Mouse (Mus musculus) megakaryocyte, adult 5-6 weeks (primary cell): ENCODE results near the gene Sdhc. TPM values are rescaled to one million over a fixed set of nuclear protein-coding genes. Genes with fewer than 3 reads are reported as not detected.
"Not testable (repeated sequence)": the region's sequence is repeated elsewhere in the genome, so short reads cannot be mapped to it uniquely, and the experiment has no call there.

Experiments
- ATAC-seq: 2 replicates; pipeline ENCODE4 v1.8.0; 2016; ENCODE audit warnings: mild to moderate bottlenecking, inconsistent platforms; ENCODE audit not compliant: poor library complexity, severe bottlenecking
- total RNA-seq, 2 experiments: library from RNA; stranded (forward) in 1 of 2; stranded (reverse) in 1 of 2; fragments of 153-499, 151-499 nt in 1 of 2; fragments of 221-1000, 200-1000 nt in 1 of 2; gene quantifications; 2 replicates each; pipeline versions ENCODE4 v1.2.3 to v1.2.4; 2015 to 2017

Gene Sdhc
- total RNA-seq, 2 experiments from 2014 or later: 43.0 to 130 TPM

DNA sequence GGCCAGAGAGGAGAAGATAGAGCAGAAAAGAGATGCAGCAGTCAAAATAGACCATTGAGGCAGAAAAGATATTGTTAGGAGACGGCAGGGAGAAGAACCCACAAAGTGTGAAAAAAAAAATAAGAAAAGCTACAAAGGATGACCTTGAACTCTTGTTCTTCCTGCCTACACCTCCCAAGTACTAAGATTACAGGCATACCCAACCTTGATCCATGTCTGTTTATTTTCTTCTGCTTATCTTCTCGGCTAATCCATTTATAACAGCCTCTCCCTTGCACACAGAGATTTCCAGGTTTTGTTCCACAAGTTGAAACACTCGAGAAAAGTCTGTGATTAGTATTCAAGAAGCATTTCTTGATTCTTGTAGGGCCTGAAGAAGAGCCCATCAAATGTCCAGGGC is 19.5 kb upstream of the Sdhc start:
- ATAC-seq: no peak

DNA sequence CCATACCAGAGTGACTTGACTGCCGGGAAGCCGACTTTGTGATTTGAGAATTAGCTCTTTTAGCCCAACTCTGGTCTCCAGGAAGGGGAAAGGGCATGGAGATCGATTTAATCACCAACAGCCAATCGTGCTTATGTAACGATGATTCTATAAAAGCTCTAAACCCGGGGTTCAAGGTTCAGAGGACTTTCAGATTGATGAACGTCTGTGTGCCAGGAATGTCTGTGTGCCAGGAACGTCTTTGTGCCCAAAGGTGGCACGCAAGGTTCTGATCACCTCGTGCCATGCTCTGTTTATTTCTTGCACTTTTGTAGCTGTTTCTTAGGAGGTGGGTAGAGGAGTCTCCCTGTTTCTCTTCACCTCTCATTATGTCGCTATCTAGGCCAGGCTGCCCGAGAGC is 18.5 kb upstream of the Sdhc start:
- no peak for ATAC-seq

DNA sequence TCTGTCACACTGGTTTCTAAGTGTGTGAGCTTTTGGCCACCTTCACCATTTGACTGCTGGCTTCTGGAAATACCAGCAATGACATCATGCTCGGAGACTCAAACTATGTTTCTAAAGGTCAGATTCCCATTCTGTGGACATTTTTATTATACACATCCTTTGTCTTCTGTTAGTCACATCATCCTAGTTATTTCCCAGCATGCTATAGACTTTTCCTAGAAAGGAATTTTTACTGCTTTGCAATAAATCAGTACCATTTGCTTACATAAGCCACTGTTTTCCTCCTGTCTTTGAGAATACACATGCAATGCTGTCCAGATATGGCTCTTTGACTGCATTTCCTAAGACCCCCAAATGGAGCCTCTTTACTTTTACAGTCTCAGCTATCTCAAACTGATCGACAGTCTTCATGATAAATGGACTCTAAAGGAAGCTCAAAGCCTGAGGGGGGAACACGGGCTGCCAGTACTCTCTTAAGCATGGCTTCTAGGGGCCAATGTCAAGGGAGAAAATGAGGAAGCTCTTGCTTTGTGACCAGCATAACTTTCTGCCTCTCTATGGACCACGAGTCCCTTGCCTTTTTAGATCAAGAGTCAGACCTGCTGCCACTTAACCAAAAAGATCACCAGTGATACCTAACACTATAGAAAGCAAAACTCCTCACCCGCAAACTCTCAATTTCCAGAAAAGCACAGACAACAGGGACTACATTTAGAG is 15.4 kb upstream of the Sdhc start:
- no peak for ATAC-seq

DNA sequence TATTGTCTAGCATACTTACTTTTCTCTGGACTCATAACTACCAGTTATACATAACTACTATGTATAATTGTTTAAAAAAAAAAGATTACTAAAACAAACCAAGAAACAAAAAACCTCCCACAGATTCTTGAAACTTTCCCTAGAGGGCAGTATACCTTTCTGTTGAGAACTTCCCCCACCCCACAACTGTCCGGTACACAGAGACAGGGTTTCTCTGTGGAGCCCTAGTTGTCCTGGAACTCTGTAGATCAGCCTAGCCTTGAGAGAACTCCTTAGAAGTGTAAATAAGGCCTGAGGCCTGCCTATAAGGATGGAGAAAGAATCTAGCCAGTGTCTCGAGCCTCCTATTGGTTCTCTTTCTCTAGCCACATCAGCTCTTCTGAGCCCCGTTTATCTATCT is 13.9 kb upstream of the Sdhc start:
- 0 out of 2 replicates have a peak, but pooled peaks have one; percentile 39 for ATAC-seq

DNA sequence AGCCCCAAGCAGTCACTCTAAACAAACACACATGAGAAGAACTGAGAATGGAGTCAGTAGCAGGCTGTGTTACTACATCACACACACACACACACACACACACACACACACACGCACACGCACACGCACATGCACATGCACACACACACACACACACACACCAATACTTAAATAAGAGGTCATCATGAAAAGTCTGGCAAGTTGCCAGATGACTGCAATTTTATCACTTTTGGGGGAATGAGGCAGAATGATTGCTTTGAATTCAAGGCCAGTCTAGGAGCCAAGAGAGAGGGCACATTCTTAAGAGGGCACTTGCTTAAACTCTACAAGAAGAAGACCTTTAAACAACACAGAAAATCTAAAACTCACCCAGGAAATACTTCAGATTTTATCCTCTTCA is 12.1 kb upstream of the Sdhc start:
- ATAC-seq: no peak

DNA sequence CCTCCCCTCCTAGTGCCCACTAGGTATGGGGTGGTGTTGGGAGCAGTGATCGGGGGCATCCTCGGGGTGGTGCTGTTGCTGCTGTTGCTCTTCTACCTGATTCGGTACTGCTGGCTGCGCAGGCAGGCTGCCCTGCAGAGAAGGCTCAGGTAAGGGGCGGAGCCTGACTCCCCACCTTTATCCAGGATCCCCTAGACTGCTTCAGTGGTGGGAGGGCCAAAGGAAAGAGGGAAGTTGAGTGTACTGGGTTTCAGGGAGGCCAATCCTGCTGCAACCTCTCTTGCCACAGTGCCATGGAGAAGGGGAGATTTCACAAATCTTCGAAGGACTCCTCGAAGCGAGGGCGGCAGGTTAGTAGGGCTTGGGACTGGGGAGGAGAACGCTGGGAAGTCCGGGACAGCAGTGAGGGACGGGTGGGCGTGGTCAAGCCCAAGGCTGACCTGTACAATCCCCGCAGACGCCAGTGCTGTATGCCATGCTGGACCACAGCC is 9.1 kb upstream of the Sdhc start:
- ATAC-seq: peak; percentile 70

DNA sequence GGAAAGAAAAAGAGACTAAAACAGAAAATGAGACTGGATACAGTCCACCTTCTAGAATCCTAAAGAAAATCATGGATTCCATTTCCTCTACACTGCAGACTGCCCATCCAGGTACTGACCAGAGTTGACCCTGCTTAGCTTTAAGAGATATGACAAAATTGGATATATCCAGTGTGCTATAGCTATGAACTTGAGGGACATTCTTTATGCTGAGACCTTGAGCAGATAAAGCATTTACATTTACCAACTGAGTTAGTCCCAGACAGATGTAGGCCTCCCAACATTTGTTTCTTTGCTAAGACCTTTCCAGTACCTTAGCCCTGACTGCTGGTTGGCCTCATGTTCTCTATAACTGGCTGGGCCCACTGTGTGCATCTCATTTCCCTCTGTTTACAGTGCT is 7.6 kb upstream of the Sdhc start:
- ATAC-seq: no peak

DNA sequence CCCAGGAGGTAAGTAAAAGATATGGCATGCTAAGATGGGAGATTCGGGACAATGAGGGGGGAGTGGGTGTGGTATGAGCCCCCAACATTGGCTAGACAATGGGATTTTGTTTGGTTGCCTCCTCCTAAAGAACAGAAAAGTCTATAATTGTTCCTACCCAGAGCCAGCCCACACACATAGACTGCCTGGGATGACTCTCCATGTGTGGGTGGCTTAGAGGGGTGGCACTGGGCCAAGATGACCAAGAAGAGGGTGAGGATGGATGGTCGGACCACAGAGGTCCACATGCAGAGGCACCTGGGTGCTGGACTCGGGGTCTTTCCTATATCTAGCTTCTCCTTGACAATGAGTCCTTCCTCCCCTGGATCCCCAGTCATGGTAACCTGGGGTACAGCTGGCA is 6.2 kb upstream of the Sdhc start:
- ATAC-seq: no peak

DNA sequence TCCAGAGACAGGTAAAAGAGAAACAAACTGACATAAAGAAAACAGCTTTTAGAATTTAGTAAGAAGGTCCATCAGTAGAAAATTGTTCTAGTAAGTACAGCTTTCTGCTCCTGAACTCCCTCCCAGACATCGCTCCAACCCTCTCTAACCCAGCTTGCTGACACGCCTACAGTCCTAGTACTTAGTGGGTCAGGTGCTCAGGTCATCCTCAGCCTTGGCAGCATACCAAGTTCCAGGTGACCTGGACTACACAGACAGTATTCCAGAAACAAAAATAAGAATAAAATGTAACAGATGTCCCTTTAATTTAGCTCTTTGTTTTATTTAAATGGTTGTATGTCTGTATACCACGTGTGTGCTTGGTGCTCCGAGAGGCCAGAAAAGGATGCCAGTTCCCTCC is 1.6 kb upstream of the Sdhc start:
- ATAC-seq: no peak

DNA sequence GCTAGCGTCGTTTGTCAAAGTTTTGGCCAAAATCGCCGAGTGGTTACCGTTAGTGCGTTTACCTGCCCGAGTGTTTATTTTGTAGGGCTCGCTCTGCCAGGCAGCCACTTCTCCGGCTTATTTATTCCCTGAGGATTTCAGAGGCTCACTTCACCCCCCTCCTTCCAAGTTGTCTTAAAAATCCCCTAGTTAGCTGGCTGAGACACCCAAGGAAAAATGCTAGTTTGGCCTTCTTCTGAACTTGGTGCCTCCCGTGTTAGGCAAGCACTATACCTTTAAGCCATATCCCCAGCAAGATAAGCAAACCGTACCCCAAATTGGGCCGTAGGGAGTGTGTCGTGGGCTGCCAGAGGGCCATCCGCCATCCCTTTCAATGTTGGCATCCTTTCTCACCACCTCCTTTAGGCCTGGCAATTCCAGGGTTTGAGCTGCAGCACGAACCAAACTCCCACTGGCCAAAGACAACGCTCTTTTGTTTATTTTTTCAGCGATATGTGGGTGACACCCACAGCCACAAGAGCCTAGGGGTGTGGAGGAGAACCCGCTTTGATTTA is 512 bp upstream of the Sdhc start:
- peak; percentile 9; the same call in 1 of the 2 replicates for ATAC-seq

DNA sequence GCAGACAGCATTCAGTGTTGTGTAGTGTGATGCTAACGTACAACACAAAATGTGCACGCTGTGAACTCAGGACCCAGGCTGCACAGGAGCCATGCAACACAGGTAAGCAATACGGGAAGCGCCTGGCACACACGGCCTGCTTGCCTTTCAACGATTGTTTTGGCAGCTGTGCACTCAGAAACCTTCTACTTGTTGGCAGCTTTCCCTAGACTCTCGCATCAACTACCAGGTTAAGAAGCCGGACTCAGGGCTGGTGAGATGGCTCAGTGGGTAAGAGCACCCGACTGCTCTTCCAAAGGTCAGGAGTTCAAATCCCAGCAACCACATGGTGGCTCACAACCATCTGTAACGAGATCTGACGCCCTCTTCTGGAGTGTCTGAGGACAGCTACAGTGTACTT is 7.4 kb downstream of the Sdhc start:
- ATAC-seq: not testable (repeated sequence)

DNA sequence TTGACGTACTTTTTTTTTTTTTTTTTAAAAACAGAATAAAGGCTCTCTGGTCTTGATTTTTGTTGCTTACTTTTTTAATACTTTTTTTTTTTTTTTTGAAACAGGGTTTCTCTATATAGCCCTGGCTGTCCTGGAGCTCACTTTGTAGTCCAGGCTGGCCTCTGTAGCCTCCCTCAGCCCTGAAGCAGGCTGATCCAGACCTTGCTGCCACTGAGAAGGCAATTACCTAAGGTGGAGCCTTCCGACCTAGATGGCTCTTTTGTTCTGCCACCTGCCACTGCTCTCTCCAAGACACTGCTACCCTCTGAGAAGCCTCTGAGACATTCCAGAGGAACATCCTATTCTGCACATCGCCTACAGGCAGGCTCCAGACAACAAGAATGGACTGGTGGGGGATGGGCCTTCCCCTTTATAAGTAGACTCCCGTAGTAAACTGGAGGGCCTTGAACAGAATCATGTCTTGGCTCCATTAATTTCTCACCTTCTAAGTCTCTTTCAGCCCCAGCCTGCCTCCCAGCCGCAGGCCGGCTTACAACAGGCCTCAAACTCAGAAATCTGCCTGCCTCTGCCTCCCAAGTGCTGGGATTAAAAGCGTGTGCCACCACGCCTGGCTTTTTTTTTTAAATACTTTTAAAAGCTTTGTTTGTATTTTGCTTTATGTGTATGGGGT is 12.8 kb downstream of the Sdhc start:
- ATAC-seq: not testable (repeated sequence)

DNA sequence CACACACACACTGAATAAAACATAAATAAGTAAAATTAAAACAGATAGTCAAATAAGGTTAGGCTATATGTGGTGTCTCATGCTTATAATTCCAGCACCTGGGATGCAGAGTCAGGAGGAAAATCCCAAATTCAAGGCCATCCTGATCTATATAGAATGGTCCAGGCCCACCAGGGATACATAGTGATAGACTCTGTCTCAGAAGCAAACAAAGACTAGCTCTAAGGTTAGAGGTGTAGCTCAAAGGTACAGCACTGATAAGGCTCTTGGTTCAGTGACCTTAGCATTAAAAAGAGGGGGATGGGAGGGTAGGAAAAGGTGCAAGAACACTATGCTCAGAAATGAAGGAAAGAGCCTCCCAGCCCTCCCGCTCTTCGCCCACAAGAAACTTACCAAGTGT is 14.8 kb downstream of the Sdhc start:
- no peak for ATAC-seq

DNA sequence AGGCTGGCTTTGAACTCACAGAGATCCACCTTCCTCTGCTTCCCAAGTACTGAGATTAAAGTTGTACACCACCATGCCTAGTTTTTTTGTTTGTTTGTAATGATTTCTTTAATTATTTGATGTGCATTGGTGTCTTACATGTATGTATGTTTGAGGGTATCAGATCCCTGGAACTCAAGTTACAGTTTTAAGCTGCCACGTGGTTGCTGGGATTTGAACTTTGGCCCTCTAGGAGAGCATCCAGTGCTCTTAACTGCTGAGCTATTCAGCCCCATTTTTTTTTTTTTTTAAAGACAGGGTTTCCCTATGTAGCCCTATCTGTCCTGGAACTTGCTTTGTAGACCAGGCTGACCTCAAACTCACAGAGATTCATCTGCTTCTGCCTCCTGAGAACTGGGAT is 19.4 kb downstream of the Sdhc start:
- ATAC-seq: no peak

DNA sequence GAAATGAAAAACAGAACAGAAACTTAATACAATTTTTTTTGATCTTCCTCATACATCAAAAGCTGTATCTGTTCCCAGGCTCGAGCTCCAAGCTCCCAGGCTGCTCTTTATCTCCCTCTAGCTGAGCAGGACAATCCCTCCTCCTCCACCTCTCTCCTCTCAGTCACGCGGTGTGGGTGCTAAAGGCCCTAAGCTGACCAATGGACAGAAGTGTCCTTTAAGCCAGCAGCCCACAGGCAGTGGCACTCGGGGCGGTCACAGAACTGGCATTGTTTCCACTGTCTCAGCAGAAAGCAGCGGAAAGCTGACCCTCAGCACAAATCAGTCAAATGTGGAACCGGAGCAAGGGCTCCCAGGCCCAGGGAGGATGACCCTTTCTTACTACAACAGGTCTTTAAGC is 21.2 kb downstream of the Sdhc start:
- ATAC-seq: no peak

DNA sequence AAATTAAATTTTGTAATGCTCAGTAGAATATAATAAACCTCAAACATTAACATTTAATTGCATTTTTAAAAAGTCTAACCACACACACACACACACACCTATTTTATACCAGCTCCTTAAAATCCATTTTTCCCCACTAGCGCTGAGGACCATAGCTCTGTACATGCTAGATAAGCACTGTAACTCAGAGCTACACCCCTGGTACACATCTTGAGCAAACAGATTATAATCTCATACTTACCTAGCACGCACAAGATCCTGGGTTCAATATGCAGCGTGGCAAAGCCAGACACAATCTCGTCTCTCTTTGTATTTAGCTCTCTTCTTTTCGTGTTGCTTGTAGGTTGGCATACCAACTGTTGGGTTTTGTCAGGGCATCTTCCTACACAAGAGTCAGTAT is 26.0 kb downstream of the Sdhc start:
- ATAC-seq: no peak

DNA sequence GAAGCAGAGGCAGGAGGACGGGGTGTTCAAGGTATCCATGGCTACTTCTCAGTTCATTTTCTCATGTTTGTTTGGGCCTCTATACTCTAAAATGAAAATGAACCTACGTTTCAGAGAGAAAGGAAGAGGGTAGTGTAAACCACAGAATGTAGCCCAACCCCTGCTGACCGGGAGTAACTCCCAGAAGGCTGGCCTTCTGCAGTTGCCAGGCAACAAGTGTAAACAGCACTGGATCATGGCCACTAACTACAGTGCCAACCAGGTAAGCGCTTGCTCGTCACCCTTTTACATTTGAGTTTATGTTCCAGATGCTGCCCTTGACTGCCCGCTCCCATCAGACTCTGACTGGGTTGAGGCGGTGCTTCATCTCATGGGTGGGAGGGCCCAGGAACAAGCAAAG is 27.5 kb downstream of the Sdhc start:
- peak; percentile 89 for ATAC-seq

DNA sequence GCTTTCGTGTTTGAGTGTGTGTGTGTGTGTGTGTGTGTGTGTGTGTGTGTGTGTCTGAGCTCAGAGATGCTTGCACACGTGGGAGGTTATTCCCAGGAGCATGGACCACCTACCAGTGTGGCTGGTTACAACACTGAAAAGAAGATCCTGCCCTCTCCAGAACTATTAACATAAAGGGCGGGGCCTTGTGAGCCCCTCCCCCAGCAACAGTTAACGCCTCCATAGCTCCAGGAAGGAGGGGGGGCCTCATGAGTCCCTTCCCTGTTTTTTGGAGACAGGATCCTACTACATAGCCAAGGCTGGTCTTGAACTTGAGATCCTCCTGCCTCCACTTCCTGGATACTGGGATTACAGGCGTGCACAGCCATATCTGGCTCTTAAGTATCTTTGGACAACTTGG is 28.6 kb downstream of the Sdhc start:
- no peak for ATAC-seq

DNA sequence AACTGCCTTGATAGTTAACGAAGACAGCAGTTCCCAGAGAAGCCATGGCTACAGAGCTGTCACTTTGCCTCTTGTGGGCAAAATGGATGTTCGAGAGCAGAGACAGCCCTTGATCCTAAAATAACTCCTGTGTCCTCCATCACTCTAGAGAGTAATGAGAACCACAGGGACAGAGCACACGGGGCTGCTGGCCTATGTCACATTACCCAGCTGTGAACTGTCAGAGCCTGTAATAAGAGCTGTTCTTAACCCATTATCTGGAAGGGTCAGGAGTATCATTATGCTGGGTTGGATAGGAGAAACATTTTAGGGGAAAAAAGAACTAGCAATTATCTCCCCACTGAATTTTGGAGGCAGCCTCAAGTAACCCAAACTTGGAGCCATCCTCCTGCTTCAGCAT is 29.5 kb downstream of the Sdhc start:
- no peak for ATAC-seq

DNA sequence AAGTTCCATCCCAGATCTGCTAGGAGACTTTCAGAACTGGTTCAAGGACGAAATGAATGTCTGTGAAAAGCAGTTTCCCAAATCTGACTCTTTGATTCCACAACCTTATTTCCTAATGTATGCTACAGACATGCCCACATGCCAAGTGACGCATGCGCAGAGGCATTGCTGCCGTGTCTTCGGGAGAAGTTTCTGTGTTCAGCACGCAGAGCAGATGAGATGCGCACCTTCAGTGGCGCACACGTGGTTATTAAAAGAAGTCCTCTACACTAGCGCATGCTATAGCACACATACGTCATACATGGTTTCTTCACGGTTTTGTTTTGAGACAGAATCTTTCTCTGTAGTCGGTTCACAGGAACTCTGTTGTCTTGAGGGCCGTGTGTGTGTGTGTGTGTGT is 31.0 kb downstream of the Sdhc start:
- no peak for ATAC-seq

DNA sequence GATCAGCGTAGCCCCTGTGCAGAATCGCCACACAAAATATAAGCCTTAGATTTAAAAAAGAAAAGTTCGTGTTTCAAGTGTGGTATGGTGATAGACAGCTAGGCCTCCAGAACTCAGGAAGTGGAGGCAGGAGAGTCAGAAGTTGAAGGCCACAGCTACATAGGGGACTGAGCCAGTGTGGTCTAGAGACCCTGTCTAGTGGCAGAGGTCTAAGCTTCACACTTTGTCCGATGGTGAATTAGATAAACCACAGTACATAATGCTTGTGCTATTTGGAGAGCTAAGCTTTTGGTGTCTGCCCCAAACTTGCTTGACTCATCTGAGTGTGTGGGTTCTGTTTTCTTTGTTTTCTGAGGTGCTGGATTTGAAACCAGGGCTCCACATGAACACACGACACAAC is 31.4 kb downstream of the Sdhc start:
- ATAC-seq: no peak

DNA sequence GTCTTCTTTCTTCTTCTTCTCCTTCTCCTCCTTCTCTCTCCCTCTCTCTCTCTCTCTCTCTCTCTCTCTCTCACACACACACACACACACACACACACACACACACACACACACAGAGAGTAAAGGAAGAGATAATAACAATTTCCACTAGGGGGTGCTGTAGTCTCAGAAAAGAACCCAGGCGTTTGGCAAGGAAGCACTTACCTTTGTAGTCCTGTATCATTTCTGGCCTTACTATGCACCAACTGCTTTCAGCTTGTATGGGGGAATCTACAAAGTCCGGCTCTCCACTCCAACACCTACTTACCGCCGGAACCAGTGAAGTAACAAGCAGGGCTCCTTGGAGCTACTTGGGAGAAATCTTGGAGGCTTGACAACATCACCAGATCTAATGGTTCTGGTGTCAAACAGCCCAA is 32.1 kb downstream of the Sdhc start:
- peak; percentile 72 for ATAC-seq
